Mouse (Mus musculus) liver, adult 2 months (tissue): Measurements from ENCODE around the gene Tpra1. TPM values are rescaled to one million over a fixed set of nuclear protein-coding genes. Genes with fewer than 3 reads are reported as not detected.

Experiments used
- DNase-seq: peaks from one replicate; pipeline ENCODE4 v3.0.0-alpha.2; 2011; ENCODE audit warnings: low read depth, low spot score; ENCODE audit errors: extremely low read depth
- H3K27ac ChIP-seq: fragments of 200-500 bp; replicated peaks from 2 replicates; pipeline ENCODE4 v1.5.1; 2012; ENCODE audit warnings: low read depth, mild to moderate bottlenecking, control low read depth, inconsistent platforms, low read length; ENCODE audit not compliant: insufficient read depth
- H3K27me3 ChIP-seq: fragments of 200-500 bp; 2 replicates; pipeline ENCODE4 v1.6.1; 2012; ENCODE audit warnings: mild to moderate bottlenecking, moderate library complexity, low read length, inconsistent platforms; ENCODE audit not compliant: control insufficient read depth, insufficient read depth
- H3K36me3 ChIP-seq: fragments of 200-500 bp; 2 replicates; pipeline ENCODE4 v1.6.1; 2012; ENCODE audit warnings: low read length, inconsistent platforms; ENCODE audit not compliant: control insufficient read depth, insufficient read depth
- H3K4me1 ChIP-seq: fragments of 200-500 bp; 2 replicates; pipeline ENCODE4 v1.6.1; 2011; ENCODE audit warnings: low read length; ENCODE audit not compliant: control insufficient read depth, insufficient read depth
- H3K4me3 ChIP-seq: fragments of 200-500 bp; 2 replicates; pipeline ENCODE4 v1.5.1; 2011; ENCODE audit warnings: low read depth, mild to moderate bottlenecking, control low read depth, low read length, moderate library complexity; ENCODE audit not compliant: insufficient read depth
- H3K79me2 ChIP-seq: fragments of 200-500 bp; 2 replicates; pipeline ENCODE4 v1.6.1; 2012; ENCODE audit warnings: inconsistent platforms, mild to moderate bottlenecking, low read length, moderate library complexity; ENCODE audit not compliant: control insufficient read depth, insufficient read depth
- H3K9ac ChIP-seq: fragments of 200-500 bp; 2 replicates; pipeline ENCODE4 v1.6.1; 2012; ENCODE audit warnings: low read depth, mild to moderate bottlenecking, control low read depth, inconsistent platforms, low read length
- CTCF ChIP-seq: fragments of 200-500 bp; IDR thresholded peaks from 2 replicates; pipeline ENCODE4 v1.5.1; 2011; ENCODE audit warnings: low read depth, low read length, control low read depth
- POLR2A ChIP-seq: fragments of 200-500 bp; IDR thresholded peaks from 2 replicates; pipeline ENCODE4 v1.6.1; 2011; ENCODE audit warnings: low read length, control low read depth; ENCODE audit not compliant: insufficient read depth; ENCODE audit errors: extremely low read depth
- WGBS: fragments of 180-500 bp; shearing (Covaris S2); methylation state at CpG from one replicate; pipeline ENCODE4 v1.1.7; 2018; 5-methylcytosine and 5-hydroxymethylcytosine counted together
- polyA plus RNA-seq: library from polyadenylated mRNA; depleted of rRNA; stranded (reverse); fragments of >200 nt; gene quantifications from 2 replicates; pipeline ENCODE4 v1.2.3, GENCODE M21; 2012
- total RNA-seq: library from RNA; depleted of rRNA; stranded (reverse); fragments of >200 nt; gene quantifications from 2 replicates; pipeline ENCODE4 v1.2.3, GENCODE M21; 2014

The Tpra1 gene
- total and polyA plus RNA-seq, 2 experiments, result 15.8 to 76.3 TPM

DNA sequence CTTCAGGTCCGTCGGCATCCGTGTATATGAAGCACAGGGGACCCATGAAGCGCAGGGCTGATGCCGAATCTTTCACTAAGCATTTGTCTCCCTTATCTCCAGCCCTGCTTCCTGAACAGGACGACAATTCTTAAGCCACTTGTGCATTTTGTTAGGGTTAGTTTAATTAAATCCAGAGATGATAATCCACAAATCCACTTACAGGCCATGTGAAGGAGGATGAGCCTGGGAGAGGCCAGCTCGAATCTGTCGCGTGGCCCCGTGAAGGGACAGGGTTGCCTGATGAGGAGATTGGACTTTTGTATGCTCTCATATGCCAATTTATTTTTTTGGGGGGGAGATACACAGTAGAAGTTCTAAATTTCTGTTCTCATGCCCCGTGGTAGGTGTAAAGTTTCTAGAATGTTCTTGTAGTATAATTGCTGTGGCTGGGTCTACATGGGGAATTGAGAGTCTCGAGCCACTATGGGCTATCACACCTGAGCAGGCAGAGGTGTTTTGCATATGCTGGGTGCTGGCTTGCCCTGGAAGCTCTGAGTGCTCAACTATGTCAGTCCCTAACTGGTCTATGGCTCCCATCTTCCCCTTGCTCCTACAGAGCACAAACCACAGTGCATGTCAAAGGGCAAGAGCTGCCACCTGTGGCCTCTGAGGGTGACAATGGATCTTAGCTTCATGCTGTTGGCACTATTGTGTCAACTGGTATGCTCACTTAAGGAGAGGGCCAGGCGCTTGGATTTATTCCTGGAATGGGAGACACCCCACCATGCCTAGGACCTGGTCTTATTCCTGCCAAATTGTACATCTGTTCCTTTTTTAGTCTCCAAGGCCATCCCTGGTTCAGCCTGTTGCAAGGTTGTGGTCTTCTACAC is 34.5 kb downstream of the Tpra1 start:
- Histone ChIP-seq H3K27ac (no peak overlapping the region), H3K27me3 (peaks cover 2% of the 10 kb centered on the region; the same call in 1 of the 2 replicates), H3K9ac (no peak overlapping the region), H3K36me3 (no peaks in the 10 kb centered on the region), H3K4me1 (no peaks in the 10 kb centered on the region), H3K4me3 (no peak overlapping the region), H3K79me2 (no peaks in the 10 kb centered on the region)
- TF ChIP-seq CTCF (no peak), POLR2A (no peak)
- 68% methylated on average over 13 of the region's 13 CpGs for WGBS
- DNase-seq, result no peak

DNA sequence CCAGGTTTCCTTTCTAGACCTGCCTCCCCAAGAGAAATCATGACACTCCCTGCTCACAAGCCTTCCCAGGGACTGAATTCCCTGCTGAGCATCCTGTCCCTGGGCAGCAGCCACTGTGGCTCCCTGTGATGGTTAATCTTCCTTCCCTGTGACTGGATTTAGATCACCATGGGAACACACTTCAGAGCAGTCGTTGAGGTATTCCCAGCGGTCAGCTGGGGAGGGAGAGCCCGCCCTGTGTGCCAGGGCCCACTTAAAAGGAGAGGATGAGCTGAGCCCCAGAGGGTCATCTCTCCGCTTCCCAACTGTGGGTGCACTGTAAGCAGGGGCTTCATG is 35.1 kb downstream of the Tpra1 start:
- H3K9ac ChIP-seq, result no peak overlapping the region
- 73% methylated on average over 4 of the region's 4 CpGs for WGBS

GRCm38 (mm10) chr6:88937971-88938663 is 36.1 kb downstream of the Tpra1 start:
- H3K36me3 ChIP-seq, result no peaks in the 10 kb centered on the region
- no peak overlapping the region for H3K27ac ChIP-seq
- TF ChIP-seq POLR2A (no peak), CTCF (no peak)
- H3K27me3 ChIP-seq, result peaks cover 2% of the 10 kb centered on the region; the same call in 1 of the 2 replicates
- H3K9ac ChIP-seq, result no peak overlapping the region
- no peak overlapping the region for H3K4me3 ChIP-seq
- H3K4me1 ChIP-seq, result no peaks in the 10 kb centered on the region
- WGBS, result 56% methylated on average over 4 of the region's 4 CpGs
- H3K79me2 ChIP-seq, result no peaks in the 10 kb centered on the region
- DNase-seq, result no peak

More for the DNA sequence above, 35.1 kb downstream of the Tpra1 start:
- Histone ChIP-seq H3K4me1 (no peaks in the 10 kb centered on the region), H3K79me2 (no peaks in the 10 kb centered on the region), H3K27ac (no peak overlapping the region), H3K4me3 (no peak overlapping the region), H3K27me3 (peaks cover 2% of the 10 kb centered on the region; the same call in 1 of the 2 replicates), H3K36me3 (no peaks in the 10 kb centered on the region)
- TF ChIP-seq POLR2A (no peak), CTCF (no peak)
- DNase-seq, result no peak

DNA sequence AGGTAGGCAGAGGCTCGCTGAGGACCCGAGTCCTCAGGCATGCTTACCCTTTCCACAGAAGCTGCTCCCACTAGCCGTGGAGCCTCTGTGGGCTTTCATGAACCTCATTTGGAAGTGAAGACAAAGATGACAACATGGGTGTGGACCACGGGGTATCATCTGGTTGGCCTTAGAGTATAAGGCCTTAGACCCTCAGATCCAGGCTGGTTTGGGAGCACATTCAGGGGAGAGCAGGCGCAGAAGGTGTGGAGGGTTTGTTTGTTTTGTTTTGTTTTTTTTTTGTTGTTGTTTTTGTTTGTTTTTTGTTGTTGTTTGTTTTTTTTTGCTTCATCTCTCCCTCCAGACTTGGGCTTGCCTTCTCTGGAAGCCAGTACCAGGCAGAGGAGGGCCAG is 36.6 kb downstream of the Tpra1 start:
- peaks cover 2% of the 10 kb centered on the region; the same call in 1 of the 2 replicates for H3K27me3 ChIP-seq

DNA sequence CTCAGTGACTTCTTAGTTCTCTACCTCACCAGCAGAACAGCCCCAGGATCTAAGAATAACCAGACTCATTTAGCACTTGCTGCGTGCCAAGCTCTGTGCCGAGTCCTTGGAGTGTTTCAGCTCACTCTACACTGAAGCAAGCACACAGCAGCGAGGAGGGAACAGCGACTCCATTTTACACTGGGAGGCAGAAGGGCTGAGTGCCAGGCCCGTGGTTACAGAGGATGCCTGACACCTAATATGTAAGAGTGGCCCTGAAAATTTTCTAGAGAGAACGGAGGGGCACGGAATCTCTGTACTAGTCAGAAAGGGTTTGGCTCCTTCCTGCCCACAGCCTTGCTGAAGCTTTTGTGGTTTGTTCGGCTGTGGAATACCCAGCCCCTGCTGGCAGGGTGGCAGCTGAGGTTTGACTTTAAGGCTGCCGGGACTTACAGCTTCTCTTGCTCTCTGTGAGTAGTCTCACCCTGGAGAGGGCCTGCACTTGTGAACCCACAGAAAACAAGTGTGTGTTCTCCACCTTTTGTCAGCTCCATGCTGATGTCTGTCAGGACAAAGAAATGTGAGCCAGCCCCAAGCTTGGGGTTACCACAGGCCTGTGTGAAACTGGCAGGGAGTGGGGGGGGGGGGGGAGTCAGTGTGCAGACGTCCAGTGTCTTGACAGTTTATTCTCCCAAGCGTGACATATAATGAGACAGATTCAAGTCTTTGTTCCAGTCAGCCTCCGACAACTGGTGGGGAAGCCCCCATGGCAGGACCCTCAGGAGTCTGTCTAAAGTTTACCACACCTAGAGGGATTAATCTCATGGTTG is 37.4 kb downstream of the Tpra1 start:
- no peak for TF ChIP-seq POLR2A
- no peak for TF ChIP-seq CTCF
- 76% methylated on average over 12 of the region's 12 CpGs for WGBS
- no peaks in the 10 kb centered on the region for H3K4me1 ChIP-seq
- no peaks in the 10 kb centered on the region for H3K36me3 ChIP-seq
- DNase-seq, result no peak
- H3K27ac ChIP-seq, result no peak overlapping the region
- no peak overlapping the region for H3K9ac ChIP-seq
- peaks cover 2% of the 10 kb centered on the region; the same call in 1 of the 2 replicates for H3K27me3 ChIP-seq
- no peak overlapping the region for H3K4me3 ChIP-seq
- H3K79me2 ChIP-seq, result no peaks in the 10 kb centered on the region

More for the DNA sequence above, 36.6 kb downstream of the Tpra1 start:
- Histone ChIP-seq H3K4me3 (no peak overlapping the region), H3K79me2 (no peaks in the 10 kb centered on the region), H3K4me1 (no peaks in the 10 kb centered on the region), H3K9ac (no peak overlapping the region), H3K36me3 (no peaks in the 10 kb centered on the region), H3K27ac (no peak overlapping the region)
- no peak for DNase-seq
- WGBS, result 59% methylated on average over 5 of the region's 5 CpGs
- TF ChIP-seq CTCF (no peak), POLR2A (no peak)
